Mouse (Mus musculus) ES-Bruce4 (cell line): ENCODE results near the gene Hsf2bp.

Experiments used
- CTCF ChIP-seq: IDR thresholded peaks from one replicate; pipeline ENCODE4 v1.8.1; 2011; ENCODE audit warnings: low read depth, low read length
- EP300 ChIP-seq: IDR thresholded peaks from 2 replicates; pipeline ENCODE4 v1.6.1; 2011; ENCODE audit warnings: low read depth, low read length; ENCODE audit not compliant: insufficient read depth
- POLR2A ChIP-seq: IDR thresholded peaks from one replicate; pipeline ENCODE4 v1.8.1; 2011; ENCODE audit warnings: low read length; ENCODE audit not compliant: insufficient read depth

DNA sequence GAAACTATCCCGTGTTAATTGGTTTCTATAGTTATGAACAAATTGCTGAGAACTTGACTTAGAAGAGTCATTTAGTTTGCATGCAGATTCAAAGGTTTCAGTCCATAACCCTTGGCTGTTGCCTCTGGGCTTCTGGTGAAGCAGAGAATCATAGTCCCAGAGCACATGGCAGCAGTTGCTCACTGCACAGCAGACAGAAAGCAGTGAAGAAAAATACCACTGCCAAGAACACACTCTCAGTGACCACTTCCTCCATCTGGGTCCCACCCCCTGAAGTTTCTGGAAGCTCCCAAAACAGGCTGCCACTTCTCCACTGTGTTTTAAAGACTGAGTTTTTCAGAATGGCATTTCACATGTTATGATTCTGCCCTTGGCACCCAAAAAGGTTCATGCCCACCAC is 67.3 kb downstream of the Hsf2bp start:
- TF ChIP-seq CTCF (no peak), POLR2A (no peak), EP300 (no peak)
